Mouse (Mus musculus) right cerebral cortex, adult 2 months (tissue): ENCODE data around the gene Dok7.
A peak's percentile ranks its signal among the peaks of the same experiment; 100 is the strongest.

Experiments
- DNase-seq, 2 experiments: peaks; one replicate each; pipeline ENCODE4 v3.0.0; 2021 to 2022; ENCODE audit warnings: low spot score in 2 of 2

Gene Dok7

GRCm38 (mm10) chr5:35117633-35118032 lies 61.1 kb downstream of the Dok7 start:
- DNase-seq = no peak

- DNase-seq = no peak
Measured at GRCm38 (mm10) chr5:35118418-35118817, 61.9 kb downstream of the Dok7 start.

- DNase-seq = peak in 1 of 2 experiments; percentile 37
Measured at GRCm38 (mm10) chr5:35120024-35120423, 63.5 kb downstream of the Dok7 start.

- DNase-seq = peak; percentile 67 to 72
Measured at GRCm38 (mm10) chr5:35129208-35129607, 72.6 kb downstream of the Dok7 start.

- DNase-seq = peak; percentile 35 to 49
Measured at GRCm38 (mm10) chr5:35129767-35130191, 73.2 kb downstream of the Dok7 start.

- no peak for DNase-seq
Measured at GRCm38 (mm10) chr5:35131237-35131636, 74.7 kb downstream of the Dok7 start.

GRCm38 (mm10) chr5:35131773-35132172 lies 75.2 kb downstream of the Dok7 start:
- DNase-seq = peak; percentile 84 to 85

- DNase-seq = no peak
Measured at GRCm38 (mm10) chr5:35132278-35132980, 75.9 kb downstream of the Dok7 start.

GRCm38 (mm10) chr5:35133468-35133867 lies 76.9 kb downstream of the Dok7 start:
- no peak for DNase-seq

GRCm38 (mm10) chr5:35134286-35134685 lies 77.7 kb downstream of the Dok7 start:
- DNase-seq = no peak

GRCm38 (mm10) chr5:35135903-35136302 lies 79.3 kb downstream of the Dok7 start:
- DNase-seq = no peak
